41 mouse cellular contexts compared by ENCODE assay signal in genomic region chr5:28265653-28266052, GRCm38 (mm10). TPM values are rescaled to one million over a fixed set of nuclear protein-coding genes. Genes with fewer than 3 reads are reported as not detected.
"Had no signal": no experiment of that assay in that cellular context is flagged by ENCODE, and none has a peak within 500 bp of the region (broad histone marks: within the 10 kb centered on the region; RNA-seq: fewer than 3 reads in every experiment).

No protein-coding gene starts in this region.

- H3K4me2 ChIP-seq: heart, embryonic 11.5 days; heart, embryonic 12.5 days; heart, embryonic 13.5 days; heart, embryonic 15.5 days; hindbrain, embryonic 12.5 days; hindbrain, embryonic 13.5 days; hindbrain, embryonic 14.5 days; hindbrain, embryonic 15.5 days; intestine, embryonic 15.5 days; kidney, embryonic 15.5 days had no signal

- ATAC-seq: hindbrain, embryonic 16.5 days; hindbrain, postnatal 0 days; inflammation-experienced regulatory T-cells, adult 6 months; intestine, embryonic 15.5 days; intestine, embryonic 16.5 days; intestine, postnatal 0 days had no signal

- DNase-seq: heart, postnatal 10 days; heart, postnatal 14 days; heart, postnatal 36 days; heart, postnatal 4 days; kidney, adult 11 months; kidney, adult 18-20 months; kidney, adult 2 months; kidney, adult 8-10 months; kidney, adult 9 months; kidney, postnatal 10 days; kidney, postnatal 14 days; kidney, postnatal 25 days; kidney, postnatal 36 days; kidney, postnatal 4 days; layer of hippocampus, adult 9-11 months; layer of hippocampus, postnatal 36 days had no signal

- H3K9me3 ChIP-seq: heart, embryonic 10.5 days; heart, embryonic 12.5 days; heart, embryonic 13.5 days; heart, embryonic 15.5 days; hindbrain, embryonic 10.5 days; hindbrain, embryonic 12.5 days; hindbrain, embryonic 13.5 days; hindbrain, embryonic 15.5 days; intestine, embryonic 15.5 days; kidney, embryonic 15.5 days had no signal

- H3K27me3 ChIP-seq: hindbrain, embryonic 12.5 days; hindbrain, embryonic 15.5 days; intestine, embryonic 15.5 days; kidney, embryonic 15.5 days had no signal

- H3K9ac ChIP-seq: heart, embryonic 12.5 days; heart, embryonic 13.5 days; heart, embryonic 15.5 days; hindbrain, embryonic 12.5 days; hindbrain, embryonic 13.5 days; hindbrain, embryonic 14.5 days; hindbrain, embryonic 15.5 days; intestine, embryonic 15.5 days; kidney, embryonic 15.5 days had no signal

- H3K4me3 ChIP-seq: heart, embryonic 10.5 days; heart, embryonic 12.5 days; heart, embryonic 13.5 days; heart, embryonic 15.5 days; hindbrain, embryonic 10.5 days; hindbrain, embryonic 12.5 days; hindbrain, embryonic 13.5 days; hindbrain, embryonic 15.5 days; intestine, embryonic 15.5 days; kidney, embryonic 15.5 days; layer of hippocampus, adult 2 months; left cerebral cortex, adult 2 months had no signal

- H3K27ac ChIP-seq: heart, embryonic 10.5 days; heart, embryonic 13.5 days; heart, embryonic 15.5 days; hindbrain, embryonic 10.5 days; hindbrain, embryonic 12.5 days; hindbrain, embryonic 13.5 days; hindbrain, embryonic 14.5 days; hindbrain, embryonic 15.5 days; hindbrain, postnatal 0 days; intestine, embryonic 15.5 days; kidney, embryonic 15.5 days; kidney, postnatal 0 days; layer of hippocampus, adult 2 months; left cerebral cortex, adult 2 months had no signal

- H3K36me3 ChIP-seq: heart, embryonic 10.5 days; heart, embryonic 12.5 days; heart, embryonic 13.5 days; heart, embryonic 15.5 days; hindbrain, embryonic 10.5 days; hindbrain, embryonic 12.5 days; hindbrain, embryonic 13.5 days; hindbrain, embryonic 15.5 days; intestine, embryonic 15.5 days; kidney, embryonic 15.5 days had no signal

- H3K4me1 ChIP-seq: heart, embryonic 10.5 days; heart, embryonic 15.5 days; hindbrain, embryonic 12.5 days; hindbrain, embryonic 13.5 days; hindbrain, embryonic 15.5 days; intestine, embryonic 15.5 days; kidney, embryonic 15.5 days had no signal

RNA-seq across cellular contexts. Expression of gene Cnpy1, which starts 20.0 kb away (rescaled TPM):
- total RNA-seq: heart, postnatal 10 days; heart, postnatal 14 days; heart, postnatal 25 days; heart, postnatal 36 days; heart, postnatal 4 days; hematopoietic stem cell, adult 5-6 weeks; left cerebral cortex, adult 2 months had no signal
- polyA plus RNA-seq: heart, embryonic 11.5 days; heart, embryonic 13.5 days; heart, embryonic 14.5 days; heart, embryonic 15.5 days; heart, embryonic 16.5 days; heart, postnatal 0 days; inflammation-experienced regulatory T-cells, adult 6 months had no signal
